Mouse (Mus musculus): ENCODE measurements around the gene Olfr801.

Gene Olfr801

GRCm38 (mm10) chr10:129673765-129674164 is at the start of gene Olfr801:
Gene Olfr801, minus strand, starts transcription at chr10:129673865.
- no peak for DNase-seq (ENCODE audit: low spot score)

- DNase-seq (ENCODE audit: low spot score): no peak
These were observed 29.2 kb upstream of the Olfr801 start, which contains the start of gene Olfr804 for GRCm38 (mm10) chr10:129702910-129703309. Gene Olfr804, plus strand, starts transcription at chr10:129703210.

GRCm38 (mm10) chr10:129694186-129694585 is 20.5 kb upstream of the Olfr801 start, which contains the start of gene Olfr803:
Gene Olfr803, minus strand, starts transcription at chr10:129694286.
- no peak for DNase-seq (ENCODE audit: low spot score)

- DNase-seq (ENCODE audit: low spot score): no peak
These were observed 14.4 kb upstream of the Olfr801 start, which contains the start of gene Olfr802 for GRCm38 (mm10) chr10:129688069-129688468. Gene Olfr802, minus strand, starts transcription at chr10:129688169.

GRCm38 (mm10) chr10:129657394-129657793 is 16.3 kb downstream of the Olfr801 start, which contains the start of gene Olfr800:
Gene Olfr800, plus strand, starts transcription at chr10:129657694.
- no peak for DNase-seq (ENCODE audit: low spot score)

- DNase-seq (ENCODE audit: low spot score): no peak
These were observed 21.9 kb downstream of the Olfr801 start for GRCm38 (mm10) chr10:129651763-129652162.

GRCm38 (mm10) chr10:129637184-129637583 is 36.5 kb downstream of the Olfr801 start, which contains the start of gene Olfr799:
Gene Olfr799, plus strand, starts transcription at chr10:129637484.
- no peak for DNase-seq (ENCODE audit: low spot score)

GRCm38 (mm10) chr10:129627834-129628233 is 45.8 kb downstream of the Olfr801 start, which contains the start of gene Olfr798:
Gene Olfr798, minus strand, starts transcription at chr10:129627934.
- no peak for DNase-seq (ENCODE audit: low spot score)

- DNase-seq (ENCODE audit: low spot score): no peak
These were observed 50.4 kb downstream of the Olfr801 start for GRCm38 (mm10) chr10:129623251-129623650.

- no peak for DNase-seq (ENCODE audit: low spot score)
These were observed 51.9 kb downstream of the Olfr801 start for GRCm38 (mm10) chr10:129621724-129622123.

Data from ovary, adult 18-20 months (tissue).